Mouse (Mus musculus) megakaryocyte-erythroid progenitor cell, adult 5-6 weeks (primary cell): ENCODE measurements around the gene Vps37c. TPM values are rescaled to one million over a fixed set of nuclear protein-coding genes. Genes with fewer than 3 reads are reported as not detected.

ENCODE experiments used
- ATAC-seq: replicated peaks from 2 replicates; pipeline ENCODE4 v1.8.0; 2016; ENCODE audit warnings: mild to moderate bottlenecking, inconsistent platforms; ENCODE audit not compliant: severe bottlenecking, poor library complexity, low FRiP score, low TSS enrichment
- total RNA-seq, 2 experiments: library from RNA; stranded (forward) in 1 of 2; stranded (reverse) in 1 of 2; fragments of 200-1000, 215-1000 nt in 1 of 2; fragments of >200 nt in 1 of 2; fragmentation: Nextera tagmentation in 1 of 2; gene quantifications; 2 replicates each; pipeline ENCODE4 v1.2.3; 2014 to 2017

The Vps37c gene
- total RNA-seq, 2 experiments from 2014 or later = 6.9 to 20.2 TPM

- peak; percentile 88 for ATAC-seq
These were observed 21.0 kb downstream of the Vps37c start for GRCm38 (mm10) chr19:10709360-10710087.

GRCm38 (mm10) chr19:10710088-10710511 lies 21.6 kb downstream of the Vps37c start:
- peak; percentile 53 for ATAC-seq

GRCm38 (mm10) chr19:10710751-10711150 lies 22.2 kb downstream of the Vps37c start:
- no peak for ATAC-seq

GRCm38 (mm10) chr19:10712194-10712593 lies 23.7 kb downstream of the Vps37c start:
- no peak for ATAC-seq

GRCm38 (mm10) chr19:10712646-10713045 lies 24.1 kb downstream of the Vps37c start:
- no peak for ATAC-seq

GRCm38 (mm10) chr19:10713551-10713950 lies 25.0 kb downstream of the Vps37c start:
- ATAC-seq = no peak

- no peak for ATAC-seq
These were observed 25.6 kb downstream of the Vps37c start for GRCm38 (mm10) chr19:10714168-10714567.

GRCm38 (mm10) chr19:10714682-10715475 lies 26.3 kb downstream of the Vps37c start:
- no peak for ATAC-seq

- no peak for ATAC-seq
These were observed 26.9 kb downstream of the Vps37c start for GRCm38 (mm10) chr19:10715476-10715875.

- no peak for ATAC-seq
These were observed 29.8 kb downstream of the Vps37c start for GRCm38 (mm10) chr19:10718251-10718775.

- no peak for ATAC-seq
These were observed 31.2 kb downstream of the Vps37c start for GRCm38 (mm10) chr19:10719751-10720150.

- ATAC-seq = no peak
These were observed 32.0 kb downstream of the Vps37c start for GRCm38 (mm10) chr19:10720524-10720923.

- no peak for ATAC-seq
These were observed 32.5 kb downstream of the Vps37c start for GRCm38 (mm10) chr19:10721064-10721463.

GRCm38 (mm10) chr19:10723084-10723483 lies 34.5 kb downstream of the Vps37c start:
- ATAC-seq = no peak

GRCm38 (mm10) chr19:10723649-10724048 lies 35.1 kb downstream of the Vps37c start:
- ATAC-seq = no peak

GRCm38 (mm10) chr19:10724629-10725363 lies 36.3 kb downstream of the Vps37c start:
- ATAC-seq = no peak

- ATAC-seq = no peak
These were observed 41.4 kb downstream of the Vps37c start for GRCm38 (mm10) chr19:10729889-10730288.

- no peak for ATAC-seq
These were observed 41.9 kb downstream of the Vps37c start for GRCm38 (mm10) chr19:10730469-10730868.

- no peak for ATAC-seq
These were observed 43.4 kb downstream of the Vps37c start for GRCm38 (mm10) chr19:10731975-10732374.

- no peak for ATAC-seq
These were observed 44.2 kb downstream of the Vps37c start for GRCm38 (mm10) chr19:10732741-10733140.
